Mouse (Mus musculus): ENCODE results near the gene Xlr5a.
A peak's percentile ranks its signal among the peaks of the same experiment; 100 is the strongest.
"Not testable (repeated sequence)": the region's sequence is repeated elsewhere in the genome, so short reads cannot be mapped to it uniquely, and the experiment has no call there.

Gene Xlr5a

GRCm38 (mm10) chrX:73292876-73293275, at the start of gene Xlr5a, which contains the start of gene Xlr5c:
Gene Xlr5a, minus strand, starts transcription at chrX:73292976.
Gene Xlr5c, minus strand, starts transcription at chrX:73292976.
- not testable (repeated sequence) for DNase-seq (ENCODE audit: low spot score)

- DNase-seq (ENCODE audit: low spot score): peak; percentile 55
These were observed 49.7 kb upstream of the Xlr5a start, which contains the start of gene Zfp275 for GRCm38 (mm10) chrX:73342483-73342895. Gene Zfp275, plus strand, starts transcription at chrX:73342621.

GRCm38 (mm10) chrX:73342068-73342467, 49.3 kb upstream of the Xlr5a start:
- no peak for DNase-seq (ENCODE audit: low spot score)

- DNase-seq (ENCODE audit: low spot score): no peak
These were observed 48.7 kb upstream of the Xlr5a start for GRCm38 (mm10) chrX:73341473-73341872.

GRCm38 (mm10) chrX:73336740-73337139, 44.0 kb upstream of the Xlr5a start, which contains the start of gene Gm45015:
Gene Gm45015, minus strand, starts transcription at chrX:73336840.
- no peak for DNase-seq (ENCODE audit: low spot score)

- no peak for DNase-seq (ENCODE audit: low spot score)
These were observed 40.8 kb upstream of the Xlr5a start for GRCm38 (mm10) chrX:73333548-73333947.

GRCm38 (mm10) chrX:73327215-73327614, 34.4 kb upstream of the Xlr5a start:
- no peak for DNase-seq (ENCODE audit: low spot score)

GRCm38 (mm10) chrX:73321029-73321428, 28.3 kb upstream of the Xlr5a start:
- no peak for DNase-seq (ENCODE audit: low spot score)

- DNase-seq (ENCODE audit: low spot score): peak; percentile 43
These were observed 19.7 kb upstream of the Xlr5a start for GRCm38 (mm10) chrX:73312522-73312921.

GRCm38 (mm10) chrX:73295745-73296144, 3.0 kb upstream of the Xlr5a start:
- DNase-seq (ENCODE audit: low spot score): not testable (repeated sequence)

GRCm38 (mm10) chrX:73265270-73265669, 27.5 kb downstream of the Xlr5a start, which contains the start of gene Xlr3c:
Gene Xlr3c, minus strand, starts transcription at chrX:73265390.
- DNase-seq (ENCODE audit: low spot score): not testable (repeated sequence)

- DNase-seq (ENCODE audit: low spot score): not testable (repeated sequence)
These were observed 30.3 kb downstream of the Xlr5a start for GRCm38 (mm10) chrX:73262428-73262827.

- not testable (repeated sequence) for DNase-seq (ENCODE audit: low spot score)
These were observed 49.9 kb downstream of the Xlr5a start, which contains the start of gene Xlr4c for GRCm38 (mm10) chrX:73242821-73243325. Gene Xlr4c, minus strand, starts transcription at chrX:73243130.

GRCm38 (mm10) chrX:73229288-73229687, 63.5 kb downstream of the Xlr5a start:
- no peak for DNase-seq (ENCODE audit: low spot score)

- peak; percentile 36 for DNase-seq (ENCODE audit: low spot score)
These were observed 64.1 kb downstream of the Xlr5a start for GRCm38 (mm10) chrX:73228606-73229214.

- peak; percentile 75 for DNase-seq (ENCODE audit: low spot score)
These were observed 64.7 kb downstream of the Xlr5a start, which contains the start of gene F8a for GRCm38 (mm10) chrX:73227914-73228605. Gene F8a, plus strand, starts transcription at chrX:73228291.

GRCm38 (mm10) chrX:73225365-73225764, 67.4 kb downstream of the Xlr5a start:
- no peak for DNase-seq (ENCODE audit: low spot score)

GRCm38 (mm10) chrX:73213819-73214564, 78.8 kb downstream of the Xlr5a start, which contains the start of gene Xlr4b:
Gene Xlr4b, plus strand, starts transcription at chrX:73214333.
- DNase-seq (ENCODE audit: low spot score): not testable (repeated sequence)

- DNase-seq (ENCODE audit: low spot score): peak; percentile 9
These were observed 100.8 kb downstream of the Xlr5a start, which contains the start of gene Xlr3b for GRCm38 (mm10) chrX:73191934-73192333. Gene Xlr3b, plus strand, starts transcription at chrX:73192207.

GRCm38 (mm10) chrX:73176889-73177288, 115.9 kb downstream of the Xlr5a start, which contains the start of gene Spin2d:
Gene Spin2d, minus strand, starts transcription at chrX:73176989.
- not testable (repeated sequence) for DNase-seq (ENCODE audit: low spot score)

GRCm38 (mm10) chrX:73149350-73149749, 143.4 kb downstream of the Xlr5a start, which contains the start of gene DXBay18:
Gene DXBay18, minus strand, starts transcription at chrX:73149450.
- not testable (repeated sequence) for DNase-seq (ENCODE audit: low spot score)

- DNase-seq (ENCODE audit: low spot score): not testable (repeated sequence)
These were observed 144.3 kb downstream of the Xlr5a start, which contains the start of gene Xlr5b for GRCm38 (mm10) chrX:73148496-73148895. Gene Xlr5b, plus strand, starts transcription at chrX:73148796.
